Mouse (Mus musculus) monocyte, adult 59 days (primary cell): ENCODE data around the gene Adamts20. TPM values are rescaled to one million over a fixed set of nuclear protein-coding genes. Genes with fewer than 3 reads are reported as not detected.

Experiments used
- total RNA-seq, 2 experiments: library from RNA; stranded (reverse); gene quantifications; one replicate each; pipeline ENCODE4 v1.2.4; 2023

Adamts20 gene
- not detected for total RNA-seq

DNA sequence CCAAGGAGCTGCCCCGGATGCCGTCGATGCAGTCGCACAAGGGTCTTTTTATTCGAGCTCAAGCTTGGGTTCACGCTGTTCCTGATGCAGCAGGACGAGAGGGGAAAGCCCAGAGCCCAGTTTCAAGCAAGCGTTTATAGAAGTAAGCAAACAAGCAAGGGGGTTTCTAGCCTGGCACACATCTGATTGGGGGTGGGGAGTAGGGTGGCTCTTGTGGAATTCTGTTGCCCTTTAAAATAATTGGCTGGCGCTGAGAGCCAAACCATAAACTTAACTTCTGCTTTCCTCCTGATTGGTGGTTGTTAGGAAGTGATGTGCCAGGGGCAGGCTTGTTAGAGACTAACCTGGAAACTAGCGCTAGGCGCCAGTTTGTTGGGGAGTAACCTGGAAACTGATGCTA is at the start of gene Adamts20:
Gene Adamts20 (minus strand): TSS at position 101 of the 400 bp plus-strand sequence.

Other genes starting within 250 kb of the Adamts20 start
- 1 to 10 TPM; 5.7 to 7.0 TPM for gene Pus7l, start 78.1 kb upstream of the Adamts20 start, total RNA-seq
- 10 to 100 TPM; 66.3 to 67.6 TPM for gene Irak4, start 78.2 kb upstream of the Adamts20 start, total RNA-seq
- 10 to 100 TPM; 49.4 to 56.4 TPM for gene Twf1, start 124.5 kb upstream of the Adamts20 start, total RNA-seq
- gene Tmem117, start 163.8 kb upstream of the Adamts20 start, total RNA-seq, result under 1 TPM; 0.49 to 0.71 TPM